Mouse (Mus musculus) C2C12 (cell line): Measurements from ENCODE around the gene Slc22a16.

Experiments
- CTCF ChIP-seq: IDR thresholded peaks from one replicate; pipeline ENCODE4 v1.5.1; 2011; ENCODE audit not compliant: control insufficient read depth, insufficient read depth, insufficient read length
- FOSL1 ChIP-seq: IDR thresholded peaks from one replicate; pipeline ENCODE4 v1.8.0; 2011; ENCODE audit warnings: mild to moderate bottlenecking, low read length; ENCODE audit not compliant: poor library complexity, insufficient read depth, severe bottlenecking
- MAX ChIP-seq: IDR thresholded peaks from one replicate; pipeline ENCODE4 v1.6.1; 2011; ENCODE audit warnings: mild to moderate bottlenecking, control low read depth
- MYOD1 ChIP-seq: IDR thresholded peaks from one replicate; pipeline ENCODE4 v1.6.1; 2011; ENCODE audit warnings: low read depth; ENCODE audit not compliant: control insufficient read depth, insufficient read length
- MYOG ChIP-seq: IDR thresholded peaks from one replicate; pipeline ENCODE4 v1.6.1; 2011; ENCODE audit not compliant: control insufficient read depth, insufficient read length; ENCODE audit errors: extremely low read depth
- USF1 ChIP-seq: IDR thresholded peaks from one replicate; pipeline ENCODE4 v1.6.1; 2011; ENCODE audit warnings: low read depth, mild to moderate bottlenecking, control low read depth, moderate library complexity

- TF ChIP-seq USF1, result no peak
- TF ChIP-seq FOSL1, result no peak
- TF ChIP-seq CTCF, result no peak
- no peak for TF ChIP-seq MAX
- no peak for TF ChIP-seq MYOG
- no peak for TF ChIP-seq MYOD1
These were observed 18.3 kb upstream of the Slc22a16 start for GRCm38 (mm10) chr10:40551801-40552200.
